Mouse (Mus musculus): ENCODE data around the gene Rbm28. TPM values are rescaled to one million over a fixed set of nuclear protein-coding genes. Genes with fewer than 3 reads are reported as not detected.

Gene Rbm28
- total and polyA plus RNA-seq, 3 experiments, result 37.6 to 103 (median 56.2) TPM

DNA sequence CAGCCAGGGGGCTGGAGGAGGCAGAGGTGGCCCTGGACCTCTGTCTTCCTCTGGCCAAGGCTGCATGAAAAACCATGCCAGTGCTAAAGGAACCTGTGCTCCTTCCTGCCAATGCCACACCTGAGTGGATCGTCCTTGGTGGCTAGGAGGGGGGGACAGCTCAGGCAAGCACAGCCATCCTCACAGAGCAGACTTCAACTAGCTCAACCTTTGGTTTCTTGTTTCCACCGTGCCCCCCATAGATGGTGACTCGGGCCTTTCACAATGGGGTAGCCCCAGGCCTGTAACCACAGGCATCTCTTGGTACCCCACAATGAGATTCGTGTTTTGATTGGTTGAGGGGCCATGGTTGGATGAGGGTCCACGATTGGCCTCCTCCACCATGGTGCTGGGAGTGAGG is 36.5 kb upstream of the Rbm28 start:
- no peak overlapping the region for H3K4me3 ChIP-seq (replicated peaks in 1 of 3; ENCODE audit: low read depth in 2 of 3, low read length in 2 of 3, poor library complexity in 1 of 3)

GRCm38 (mm10) chr6:29200496-29200895 is 35.7 kb upstream of the Rbm28 start:
- Histone ChIP-seq H3K36me3 (replicated peaks in 1 of 2; ENCODE audit: control insufficient read depth in 1 of 2, insufficient read depth in 1 of 2, low read length in 1 of 2) (peaks cover 32 to 53% of the 10 kb centered on the region in 2 experiments), H3K9ac (ENCODE audit: insufficient read depth, low read depth) (no peak overlapping the region), H3K9me3 (replicated peaks; ENCODE audit: low read length) (no peaks in the 10 kb centered on the region), H3K4me1 (ENCODE audit: control insufficient read depth in 1 of 2, insufficient read depth in 2 of 2) (peaks cover 5 to 15% of the 10 kb centered on the region in 2 experiments; a peak in 2 of 4 replicates), H3K27ac (ENCODE audit: insufficient read depth, low read depth) (no peak overlapping the region), H3K4me3 (replicated peaks in 1 of 3; ENCODE audit: low read depth in 2 of 3, low read length in 2 of 3, poor library complexity in 1 of 3) (no peak overlapping the region), H3K79me2 (replicated peaks; ENCODE audit: control insufficient read depth, extremely low read depth, insufficient read depth, poor library complexity, severe bottlenecking) (no peaks in the 10 kb centered on the region), H3K4me2 (ENCODE audit: insufficient read depth, low read depth, poor library complexity, severe bottlenecking) (no peak overlapping the region), H3K27me3 (replicated peaks) (no peaks in the 10 kb centered on the region)
- dilution Hi-C loops (cut with MboI; ENCODE audit: extremely low pct_ligation_motif_present, extremely low pct_unique_long_range_greater_than_20kb, low sequenced_read_pairs) (no loop called here), in situ Hi-C loops (cut with MboI; ENCODE audit: low pct_ligation_motif_present, low pct_unique_long_range_greater_than_20kb, low sequenced_read_pairs) (loop anchor here (5.0 to 10.0 kb wide), 2 partner anchors 33 to 74 kb away; partner anchors contain the start of genes Fam71f2, Hilpda and Rbm28)
- no peak for DNase-seq (ENCODE audit: extremely low read depth)
- TF ChIP-seq GABPA (IDR thresholded peaks at IDR 0.05; ENCODE audit: insufficient replicate concordance, low read depth, low read length) (no peak), RAD21 (IDR thresholded peaks at IDR 0.05; ENCODE audit: low read depth, low read length) (no peak), HCFC1 (IDR thresholded peaks at IDR 0.05; ENCODE audit: low read depth, low read length) (no peak), NRF1 (IDR thresholded peaks at IDR 0.05; ENCODE audit: low read depth, low read length) (no peak), IRF4 (IDR thresholded peaks at IDR 0.05; ENCODE audit: low read depth, low read length) (no peak), CHD1 (IDR thresholded peaks at IDR 0.05; ENCODE audit: low read depth, low read length) (no peak), RCOR1 (conservative IDR thresholded peaks at IDR 0.05; ENCODE audit: low read depth, low read length) (no peak), KAT2A (IDR thresholded peaks at IDR 0.05; ENCODE audit: insufficient replicate concordance, low read length) (no peak), E2F4 (IDR thresholded peaks at IDR 0.05; ENCODE audit: insufficient replicate concordance, low read depth, low read length) (no peak), ZC3H11A (IDR thresholded peaks at IDR 0.05; ENCODE audit: low read depth, low read length) (no peak), MAZ (IDR thresholded peaks at IDR 0.05; ENCODE audit: low read depth, low read length) (no peak), POLR2AphosphoS2 (IDR thresholded peaks at IDR 0.05; ENCODE audit: low read depth, low read length) (no peak), ZKSCAN1 (IDR thresholded peaks at IDR 0.05; ENCODE audit: borderline replicate concordance, low read depth, low read length) (no peak), TCF12 (IDR thresholded peaks at IDR 0.05; ENCODE audit: low read depth, low read length) (no peak), POLR2A (IDR thresholded peaks at IDR 0.05; ENCODE audit: low read depth, low read length) (no peak)

More for the DNA sequence above, 36.5 kb upstream of the Rbm28 start:
- Histone ChIP-seq H3K36me3 (replicated peaks in 1 of 2; ENCODE audit: control insufficient read depth in 1 of 2, insufficient read depth in 1 of 2, low read length in 1 of 2) (peaks cover 37 to 60% of the 10 kb centered on the region in 2 experiments), H3K4me1 (ENCODE audit: control insufficient read depth in 1 of 2, insufficient read depth in 2 of 2) (peaks cover 5 to 6% of the 10 kb centered on the region in 2 experiments; a peak in 2 of 4 replicates), H3K27me3 (replicated peaks) (no peaks in the 10 kb centered on the region), H3K9ac (ENCODE audit: insufficient read depth, low read depth) (no peak overlapping the region), H3K27ac (ENCODE audit: insufficient read depth, low read depth) (no peak overlapping the region), H3K4me2 (ENCODE audit: insufficient read depth, low read depth, poor library complexity, severe bottlenecking) (no peak overlapping the region), H3K9me3 (replicated peaks; ENCODE audit: low read length) (no peaks in the 10 kb centered on the region), H3K79me2 (replicated peaks; ENCODE audit: control insufficient read depth, extremely low read depth, insufficient read depth, poor library complexity, severe bottlenecking) (no peaks in the 10 kb centered on the region)
- dilution Hi-C loops (cut with MboI; ENCODE audit: extremely low pct_ligation_motif_present, extremely low pct_unique_long_range_greater_than_20kb, low sequenced_read_pairs), result no loop called here
- no peak for TF ChIP-seq SIN3A (IDR thresholded peaks at IDR 0.05; ENCODE audit: low read length)
- no peak for TF ChIP-seq RCOR1 (conservative IDR thresholded peaks at IDR 0.05; ENCODE audit: low read depth, low read length)
- no peak for TF ChIP-seq ELF1 (IDR thresholded peaks at IDR 0.05; ENCODE audit: low read depth, low read length)
- no peak for TF ChIP-seq E2F4 (IDR thresholded peaks at IDR 0.05; ENCODE audit: insufficient replicate concordance, low read depth, low read length)
- TF ChIP-seq ETS1 (conservative IDR thresholded peaks at IDR 0.05; ENCODE audit: low read depth, low read length), result no peak
- no peak for TF ChIP-seq MXI1 (IDR thresholded peaks at IDR 0.05; ENCODE audit: low read depth, low read length)
- no peak for TF ChIP-seq GABPA (IDR thresholded peaks at IDR 0.05; ENCODE audit: insufficient replicate concordance, low read depth, low read length)
- no peak for TF ChIP-seq RAD21 (IDR thresholded peaks at IDR 0.05; ENCODE audit: low read depth, low read length)
- TF ChIP-seq EP300 (IDR thresholded peaks at IDR 0.05; ENCODE audit: low read length), result no peak
- DNase-seq (ENCODE audit: extremely low read depth), result no peak
- in situ Hi-C loops (cut with MboI; ENCODE audit: low pct_ligation_motif_present, low pct_unique_long_range_greater_than_20kb, low sequenced_read_pairs), result loop anchor here (5.0 to 10.0 kb wide), 2 partner anchors 34 to 73 kb away; partner anchors contain the start of genes Fam71f2, Hilpda and Rbm28
